ENCODE assay signal across 8 mouse cellular contexts in genomic region chr11:79267171-79267570, GRCm38 (mm10). TPM values are rescaled to one million over a fixed set of nuclear protein-coding genes. Genes with fewer than 3 reads are reported as not detected.
A peak's percentile ranks its signal among the peaks of the same experiment; 100 is the strongest.
DNase-seq lines count a peak whose midpoint lies in the region; ATAC-seq and TF ChIP-seq lines count a peak whose summit lies in the region.

No protein-coding gene starts in this region.

- 24% methylated on average over 1 of the region's 1 CpGs for WGBS in hindbrain, postnatal 0 days
- WGBS in hindbrain, embryonic 10.5 days: 51% methylated on average over 1 of the region's 1 CpGs
- WGBS in embryonic facial prominence, embryonic 10.5 days: 28% methylated on average over 1 of the region's 1 CpGs
- WGBS in limb, embryonic 13.5 days: 11% methylated on average over 1 of the region's 1 CpGs

- 0 out of 2 replicates have a peak overlapping the region, but pooled peaks have one; percentile 0 for H3K27ac ChIP-seq in hindbrain, postnatal 0 days
- no peak overlapping the region for H3K27ac ChIP-seq in hindbrain, embryonic 10.5 days
- H3K27ac ChIP-seq in embryonic facial prominence, embryonic 10.5 days (replicated peaks): no peak overlapping the region
- H3K27ac ChIP-seq in limb, embryonic 13.5 days: peak overlapping the region; percentile 85

- no peaks in the 10 kb centered on the region for H3K4me1 ChIP-seq in hindbrain, postnatal 0 days (ENCODE audit: insufficient read depth, low read length)
- H3K4me1 ChIP-seq in hindbrain, embryonic 10.5 days (replicated peaks): no peaks in the 10 kb centered on the region
- no peaks in the 10 kb centered on the region for H3K4me1 ChIP-seq in embryonic facial prominence, embryonic 10.5 days
- peaks cover 13% of the 10 kb centered on the region for H3K4me1 ChIP-seq in limb, embryonic 13.5 days

- H3K9me3 ChIP-seq in hindbrain, postnatal 0 days (ENCODE audit: low read length): no peaks in the 10 kb centered on the region
- H3K9me3 ChIP-seq in hindbrain, embryonic 10.5 days: no peaks in the 10 kb centered on the region
- H3K9me3 ChIP-seq in embryonic facial prominence, embryonic 10.5 days: no peaks in the 10 kb centered on the region; the same call in 1 of the 2 replicates
- H3K9me3 ChIP-seq in limb, embryonic 13.5 days: peaks cover 4% of the 10 kb centered on the region; the same call in 1 of the 2 replicates

- no peaks in the 10 kb centered on the region for H3K27me3 ChIP-seq in hindbrain, postnatal 0 days (ENCODE audit: insufficient read depth, low read length)
- H3K27me3 ChIP-seq in hindbrain, embryonic 10.5 days (ENCODE audit: insufficient read depth, poor library complexity, severe bottlenecking): no peaks in the 10 kb centered on the region
- no peaks in the 10 kb centered on the region for H3K27me3 ChIP-seq in embryonic facial prominence, embryonic 10.5 days (replicated peaks; ENCODE audit: low read depth, poor library complexity, severe bottlenecking)
- no peaks in the 10 kb centered on the region for H3K27me3 ChIP-seq in limb, embryonic 13.5 days

- H3K4me2 ChIP-seq in hindbrain, postnatal 0 days (ENCODE audit: low read depth, low read length): no peak overlapping the region
- no peak overlapping the region for H3K4me2 ChIP-seq in limb, embryonic 13.5 days (replicated peaks)

- H3K4me3 ChIP-seq in hindbrain, postnatal 0 days (ENCODE audit: low read length): no peak overlapping the region
- H3K4me3 ChIP-seq in hindbrain, embryonic 10.5 days: no peak overlapping the region
- H3K4me3 ChIP-seq in embryonic facial prominence, embryonic 10.5 days: no peak overlapping the region
- no peak overlapping the region for H3K4me3 ChIP-seq in limb, embryonic 13.5 days

- intact Hi-C loops in heart, postnatal 14 days (cut with DNase I): no loop called here

- ATAC-seq in hindbrain, postnatal 0 days: peak; percentile 70; the same call in 1 of the 2 replicates
- ATAC-seq in limb, embryonic 13.5 days (ENCODE audit: low FRiP score, low read depth): peak; percentile 87

- H3K36me3 ChIP-seq in hindbrain, postnatal 0 days (ENCODE audit: insufficient read depth, low read length): no peaks in the 10 kb centered on the region
- no peaks in the 10 kb centered on the region for H3K36me3 ChIP-seq in hindbrain, embryonic 10.5 days
- H3K36me3 ChIP-seq in embryonic facial prominence, embryonic 10.5 days (replicated peaks): 0 out of 2 replicates have a peak, but pooled peaks cover 2% of the 10 kb centered on the region
- H3K36me3 ChIP-seq in limb, embryonic 13.5 days: no peaks in the 10 kb centered on the region

- no peak for TF ChIP-seq CTCF in hindbrain, postnatal 0 days (IDR thresholded peaks at IDR 0.05; ENCODE audit: low read depth)

- H3K9ac ChIP-seq in hindbrain, postnatal 0 days (replicated peaks; ENCODE audit: low read length): no peak overlapping the region
- no peak overlapping the region for H3K9ac ChIP-seq in limb, embryonic 13.5 days

- peak; percentile 46 for DNase-seq in hindbrain, postnatal 0 days (ENCODE audit: low spot score)
- DNase-seq in hindbrain, embryonic 10.5 days (ENCODE audit: low spot score): no peak
- peak; percentile 17 for DNase-seq in embryonic facial prominence, embryonic 10.5 days (ENCODE audit: low spot score)
- DNase-seq in heart, postnatal 14 days: peak; percentile 44 to 59
- no peak for DNase-seq in natural killer cell, adult 2 months (ENCODE audit: low spot score in 2 of 2)
- no peak for DNase-seq in embryo, embryonic 10.5 days (ENCODE audit: low spot score)
- DNase-seq in cerebellum, postnatal 4 days (ENCODE audit: low spot score in 2 of 2): no peak

RNA-seq across cellular contexts. Expression of gene Wsb1, which starts 12.7 kb away (rescaled TPM):
- total RNA-seq in hindbrain, postnatal 0 days (2014; rRNA removed): 202 and 216 TPM in 2 replicates
- polyA plus RNA-seq in hindbrain, postnatal 0 days (2015; fragmentation: Nextera tagmentation; extraction: Ambion mirVana): 202 and 245 TPM in 2 replicates
- polyA plus RNA-seq in hindbrain, embryonic 10.5 days (2016; fragmentation: Nextera tagmentation; extraction: Ambion mirVana): 262 and 276 TPM in 2 replicates
- polyA plus RNA-seq in embryonic facial prominence, embryonic 10.5 days (2016; fragmentation: Nextera tagmentation; extraction: Ambion mirVana): 270 and 301 TPM in 2 replicates
- total RNA-seq in heart, postnatal 14 days (2021): 10 to 100 TPM; 25.3 to 27.7 TPM
- 421 and 432 TPM in 2 replicates for polyA plus RNA-seq in limb, embryonic 13.5 days (2015; fragmentation: Nextera tagmentation; extraction: Ambion mirVana)

RNA-seq across cellular contexts. Expression of gene Gm9964, which starts 29.5 kb away (rescaled TPM):
- not detected in 2 replicates for total RNA-seq in hindbrain, postnatal 0 days (2014; rRNA removed)
- not detected in 2 replicates for polyA plus RNA-seq in hindbrain, postnatal 0 days (2015; fragmentation: Nextera tagmentation; extraction: Ambion mirVana)
- polyA plus RNA-seq in hindbrain, embryonic 10.5 days (2016; fragmentation: Nextera tagmentation; extraction: Ambion mirVana): not detected in 2 replicates
- polyA plus RNA-seq in embryonic facial prominence, embryonic 10.5 days (2016; fragmentation: Nextera tagmentation; extraction: Ambion mirVana): not detected in 2 replicates
- not detected for total RNA-seq in heart, postnatal 14 days (2021)
- polyA plus RNA-seq in limb, embryonic 13.5 days (2015; fragmentation: Nextera tagmentation; extraction: Ambion mirVana): not detected in 2 replicates

Comparison
In these comparisons a context has a peak if more than half of its experiments do, and no peak if none do; other contexts are left out.
1. DNase-seq: peak in hindbrain, postnatal 0 days (single experiment), embryonic facial prominence, embryonic 10.5 days (single experiment) and heart, postnatal 14 days (2 of 2); none in hindbrain, embryonic 10.5 days (single experiment), natural killer cell, adult 2 months (0 of 2), embryo, embryonic 10.5 days (single experiment) and cerebellum, postnatal 4 days (0 of 2).
2. H3K27ac ChIP-seq: peak in hindbrain, postnatal 0 days (single experiment) and limb, embryonic 13.5 days (single experiment); none in hindbrain, embryonic 10.5 days (single experiment) and embryonic facial prominence, embryonic 10.5 days (single experiment).